Mouse (Mus musculus): Measurements from ENCODE around the gene 2810408A11Rik.

DNA sequence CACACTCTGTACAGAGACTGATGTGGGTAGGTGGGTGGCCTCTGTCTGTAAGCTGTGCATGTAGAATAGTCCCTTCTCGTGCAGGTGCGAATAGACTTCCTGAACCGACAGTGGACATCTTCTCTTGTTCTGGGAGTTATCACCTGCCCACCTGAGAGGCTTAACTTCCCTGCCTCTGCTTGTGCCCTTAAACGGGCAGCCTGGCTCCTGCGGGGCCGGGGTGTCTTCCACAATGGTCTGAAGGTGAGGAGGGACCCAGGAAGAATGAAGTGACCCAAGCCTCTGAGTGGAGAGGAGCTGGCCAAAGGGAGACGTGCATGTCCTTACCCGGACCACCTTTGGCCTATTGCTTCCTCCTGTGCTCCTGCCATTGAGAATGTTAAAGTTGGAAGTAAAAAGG lies 9.4 kb upstream of the 2810408A11Rik start:
- TF ChIP-seq POLR2A (IDR thresholded peaks at IDR 0.05; ENCODE audit: insufficient read length, low read depth) (no peak), TCF12 (IDR thresholded peaks at IDR 0.05; ENCODE audit: insufficient read depth, poor library complexity, severe bottlenecking) (no peak), REST (IDR thresholded peaks at IDR 0.05; ENCODE audit: insufficient read depth, insufficient read length) (no peak), CEBPB (IDR thresholded peaks at IDR 0.05; ENCODE audit: insufficient read depth, poor library complexity, severe bottlenecking) (no peak), E2F4 (IDR thresholded peaks at IDR 0.05; ENCODE audit: insufficient read depth) (no peak), MYOD1 (IDR thresholded peaks at IDR 0.05; ENCODE audit: control insufficient read depth in 1 of 3, insufficient read length in 2 of 3, low read depth in 2 of 3) (no peak), POLR2AphosphoS2 (IDR thresholded peaks at IDR 0.05; ENCODE audit: insufficient read length, low read depth) (no peak)
